9 mouse cellular contexts compared by ENCODE assay signal in genomic region chr12:113141531-113141973, GRCm38 (mm10). TPM values are rescaled to one million over a fixed set of nuclear protein-coding genes. Genes with fewer than 3 reads are reported as not detected.
A peak's percentile ranks its signal among the peaks of the same experiment; 100 is the strongest.
DNase-seq lines count a peak whose midpoint lies in the region; ATAC-seq and TF ChIP-seq lines count a peak whose summit lies in the region.
"Had no signal": no experiment of that assay in that cellular context is flagged by ENCODE, and none has a peak within 500 bp of the region (broad histone marks: within the 10 kb centered on the region; RNA-seq: fewer than 3 reads in every experiment).

No protein-coding gene starts in this region.

- peaks cover 41% of the 10 kb centered on the region for H3K79me3 ChIP-seq in C2C12 (ENCODE audit: low read depth)

- no peak for ATAC-seq in hindbrain, embryonic 15.5 days (ENCODE audit: low FRiP score, low read depth)
- ATAC-seq in liver, embryonic 13.5 days (ENCODE audit: low read depth) = no peak
- no peak for ATAC-seq in neural tube, embryonic 14.5 days (ENCODE audit: low read depth)

- peaks cover 55% of the 10 kb centered on the region for H3K79me2 ChIP-seq in C2C12 (ENCODE audit: control insufficient read depth, insufficient read depth)

- H3K27ac ChIP-seq in ES-E14 (ENCODE audit: insufficient read depth, low read depth, low read length, poor library complexity, severe bottlenecking) = no peak overlapping the region
- H3K27ac ChIP-seq in hindbrain, embryonic 15.5 days (replicated peaks) = peak overlapping the region; percentile 77
- peak overlapping the region; percentile 61 for H3K27ac ChIP-seq in liver, embryonic 13.5 days
- peak overlapping the region; percentile 64 for H3K27ac ChIP-seq in neural tube, embryonic 14.5 days (ENCODE audit: low read depth, low read length)
- H3K27ac ChIP-seq: macrophage had no signal

- DNase-seq in ES-E14 (ENCODE audit: low read depth, low spot score) = no peak
- peak; percentile 63 for DNase-seq in gastrocnemius, postnatal 10 days
- DNase-seq in liver, embryonic 13.5 days = no peak
- DNase-seq in embryo, embryonic 10.5 days (ENCODE audit: low spot score) = no peak
- DNase-seq in left cerebral cortex, adult 11 months (ENCODE audit: low spot score) = no peak

- in situ Hi-C loops in ES-E14 (cut with MboI; ENCODE audit: low sequenced_read_pairs in 2 of 2, unreplicated experiment in 2 of 2) = no loop called here

- peak overlapping the region; percentile 59 for H3ac ChIP-seq in C2C12 (ENCODE audit: control insufficient read depth, insufficient read length, low read depth)

- peaks cover 0 to 34% of the 10 kb centered on the region in 2 experiments; a peak in 3 of 4 replicates for H3K4me1 ChIP-seq in ES-E14 (ENCODE audit: control insufficient read depth in 2 of 2, insufficient read depth in 2 of 2, low read length in 2 of 2, poor library complexity in 1 of 2)
- peaks cover 53% of the 10 kb centered on the region for H3K4me1 ChIP-seq in hindbrain, embryonic 15.5 days (replicated peaks)
- H3K4me1 ChIP-seq in liver, embryonic 13.5 days (replicated peaks) = peaks cover 70% of the 10 kb centered on the region
- H3K4me1 ChIP-seq in neural tube, embryonic 14.5 days (ENCODE audit: control insufficient read depth, insufficient read depth, low read length) = peaks cover 33% of the 10 kb centered on the region

- H3K9me3 ChIP-seq in ES-E14 (ENCODE audit: control insufficient read depth, insufficient read depth, low read depth, low read length) = no peaks in the 10 kb centered on the region
- H3K9me3 ChIP-seq in hindbrain, embryonic 15.5 days = no peaks in the 10 kb centered on the region
- H3K9me3 ChIP-seq in liver, embryonic 13.5 days (replicated peaks) = no peaks in the 10 kb centered on the region
- H3K9me3 ChIP-seq in neural tube, embryonic 14.5 days (ENCODE audit: control insufficient read depth, low read length) = no peaks in the 10 kb centered on the region

- H3K4me3 ChIP-seq in C2C12 (ENCODE audit: insufficient read depth, poor library complexity, severe bottlenecking) = peak overlapping the region; percentile 97
- H3K4me3 ChIP-seq in ES-E14 (ENCODE audit: insufficient read depth in 1 of 2, low read depth in 1 of 2, low read length in 2 of 2, poor library complexity in 1 of 2, severe bottlenecking in 1 of 2) = peak overlapping the region; percentile 71 to 89
- peak overlapping the region; percentile 73 for H3K4me3 ChIP-seq in hindbrain, embryonic 15.5 days
- peak overlapping the region; percentile 66 for H3K4me3 ChIP-seq in liver, embryonic 13.5 days (replicated peaks)
- H3K4me3 ChIP-seq in neural tube, embryonic 14.5 days (ENCODE audit: low read depth, low read length) = peak overlapping the region; percentile 65

- TF ChIP-seq CTCF in C2C12 (IDR thresholded peaks at IDR 0.05; ENCODE audit: control insufficient read depth, insufficient read depth, insufficient read length) = no peak

- peaks cover 54% of the 10 kb centered on the region for H3K36me3 ChIP-seq in C2C12 (ENCODE audit: control insufficient read depth, insufficient read depth)
- peaks cover 25% of the 10 kb centered on the region for H3K36me3 ChIP-seq in ES-E14 (ENCODE audit: control insufficient read depth, insufficient read depth, low read length, poor library complexity, severe bottlenecking)
- H3K36me3 ChIP-seq in hindbrain, embryonic 15.5 days = peaks cover 29% of the 10 kb centered on the region
- H3K36me3 ChIP-seq in liver, embryonic 13.5 days = peaks cover 27% of the 10 kb centered on the region
- H3K36me3 ChIP-seq in neural tube, embryonic 14.5 days (ENCODE audit: control insufficient read depth, insufficient read depth, low read length) = peaks cover 10% of the 10 kb centered on the region

- peak overlapping the region; percentile 58 for H3K4me2 ChIP-seq in hindbrain, embryonic 15.5 days
- H3K4me2 ChIP-seq in liver, embryonic 13.5 days = peak overlapping the region; percentile 96
- H3K4me2 ChIP-seq in neural tube, embryonic 14.5 days (ENCODE audit: low read depth, low read length) = peak overlapping the region; percentile 68

- peak overlapping the region; percentile 85; the same call in 1 of the 2 replicates for H3K9ac ChIP-seq in ES-E14 (ENCODE audit: insufficient read depth, low read depth, low read length, poor library complexity, severe bottlenecking)
- peak overlapping the region; percentile 81 for H3K9ac ChIP-seq in hindbrain, embryonic 15.5 days
- H3K9ac ChIP-seq in liver, embryonic 13.5 days = peak overlapping the region; percentile 72
- H3K9ac ChIP-seq in neural tube, embryonic 14.5 days (replicated peaks; ENCODE audit: low read depth, low read length) = peak overlapping the region; percentile 68; the same call in 1 of the 2 replicates

- WGBS in hindbrain, embryonic 15.5 days = 24% methylated on average over 8 of the region's 8 CpGs
- 27% methylated on average over 8 of the region's 8 CpGs for WGBS in liver, embryonic 13.5 days (ENCODE audit: insufficient replicate concordance)
- WGBS in neural tube, embryonic 14.5 days = 24% methylated on average over 8 of the region's 8 CpGs

- H3K27me3 ChIP-seq in C2C12 (ENCODE audit: control insufficient read depth, insufficient read depth, insufficient read length) = no peaks in the 10 kb centered on the region
- H3K27me3 ChIP-seq in hindbrain, embryonic 15.5 days = no peaks in the 10 kb centered on the region
- H3K27me3 ChIP-seq in liver, embryonic 13.5 days = peaks cover 45% of the 10 kb centered on the region
- no peaks in the 10 kb centered on the region for H3K27me3 ChIP-seq in neural tube, embryonic 14.5 days (ENCODE audit: control insufficient read depth, insufficient read depth, low read length)

TF ChIP-seq in C2C12, 6 proteins besides CTCF, POLR2A, EP300 and RAD21:
- no peak for TF ChIP-seq CEBPB (IDR thresholded peaks at IDR 0.05; ENCODE audit: low read depth)
- TF ChIP-seq MYOD1 (IDR thresholded peaks at IDR 0.05; ENCODE audit: control insufficient read depth, insufficient read length, low read depth) = no peak
- TF ChIP-seq FOSL1 (IDR thresholded peaks at IDR 0.05; ENCODE audit: insufficient read depth, low read length, poor library complexity, severe bottlenecking) = no peak
- TF ChIP-seq MAX (IDR thresholded peaks at IDR 0.05) = no peak
- no peak for TF ChIP-seq MYOG (IDR thresholded peaks at IDR 0.05; ENCODE audit: control insufficient read depth, extremely low read depth, insufficient read length)
- TF ChIP-seq USF1 (IDR thresholded peaks at IDR 0.05; ENCODE audit: low read depth) = no peak

TF ChIP-seq in ES-E14, 5 proteins besides CTCF, POLR2A, EP300 and RAD21:
- TF ChIP-seq CHD2 (IDR thresholded peaks at IDR 0.05; ENCODE audit: low read depth, low read length) (no peak), ZNF384 (IDR thresholded peaks at IDR 0.05; ENCODE audit: low read depth, low read length) (no peak), HCFC1 (IDR thresholded peaks at IDR 0.05; ENCODE audit: borderline replicate concordance, insufficient read depth, low read length) (no peak), MAFK (IDR thresholded peaks at IDR 0.05; ENCODE audit: insufficient read depth, low read depth, low read length) (no peak), ZC3H11A (IDR thresholded peaks at IDR 0.05; ENCODE audit: borderline replicate concordance, low read depth, low read length) (no peak)

RNA-seq across cellular contexts. Expression of gene Crip2, which starts 1.5 kb away (rescaled TPM):
- 775 TPM for polyA plus RNA-seq in C2C12 (2012; fragmentation: generic; extraction: Trizol)
- total RNA-seq in ES-E14 (2012; rRNA removed) = 54.6 and 62.2 TPM in 2 replicates
- 100 to 1,000 TPM in 1 of 2 experiments, 10 to 100 TPM in 1; 94.0 to 102 TPM for total RNA-seq in gastrocnemius, postnatal 10 days (2021)
- polyA plus RNA-seq in hindbrain, embryonic 15.5 days (2015; fragmentation: Nextera tagmentation; extraction: Ambion mirVana) = 294 and 336 TPM in 2 replicates
- polyA plus RNA-seq in liver, embryonic 13.5 days (2015; fragmentation: Nextera tagmentation; extraction: Ambion mirVana) = 47.9 and 50.4 TPM in 2 replicates
- 239 and 300 TPM in 2 replicates for polyA plus RNA-seq in neural tube, embryonic 14.5 days (2014; fragmentation: Nextera tagmentation; extraction: Ambion mirVana)

RNA-seq across cellular contexts. Expression of gene Crip1, which starts 4.6 kb away (rescaled TPM):
- 1,644 TPM for polyA plus RNA-seq in C2C12 (2012; fragmentation: generic; extraction: Trizol)
- 173 and 210 TPM in 2 replicates for total RNA-seq in ES-E14 (2012; rRNA removed)
- 100 to 1,000 TPM; 143 to 189 TPM for total RNA-seq in gastrocnemius, postnatal 10 days (2021)
- 29.2 and 34.7 TPM in 2 replicates for polyA plus RNA-seq in hindbrain, embryonic 15.5 days (2015; fragmentation: Nextera tagmentation; extraction: Ambion mirVana)
- 84.5 and 94.1 TPM in 2 replicates for polyA plus RNA-seq in liver, embryonic 13.5 days (2015; fragmentation: Nextera tagmentation; extraction: Ambion mirVana)
- polyA plus RNA-seq in neural tube, embryonic 14.5 days (2014; fragmentation: Nextera tagmentation; extraction: Ambion mirVana) = 11.7 and 46.0 TPM in 2 replicates

RNA-seq across cellular contexts. Expression of gene Tedc1, which starts 14.7 kb away (rescaled TPM):
- polyA plus RNA-seq in C2C12 (2012; fragmentation: generic; extraction: Trizol) = 23.8 TPM
- 30.3 and 48.0 TPM in 2 replicates for total RNA-seq in ES-E14 (2012; rRNA removed)
- total RNA-seq in gastrocnemius, postnatal 10 days (2021) = 1 to 10 TPM; 2.0 to 2.5 TPM
- 18.3 and 23.6 TPM in 2 replicates for polyA plus RNA-seq in hindbrain, embryonic 15.5 days (2015; fragmentation: Nextera tagmentation; extraction: Ambion mirVana)
- 12.0 and 12.9 TPM in 2 replicates for polyA plus RNA-seq in liver, embryonic 13.5 days (2015; fragmentation: Nextera tagmentation; extraction: Ambion mirVana)
- 12.7 and 17.5 TPM in 2 replicates for polyA plus RNA-seq in neural tube, embryonic 14.5 days (2014; fragmentation: Nextera tagmentation; extraction: Ambion mirVana)

RNA-seq across cellular contexts. Expression of gene Mta1, which starts 43.5 kb away (rescaled TPM):
- polyA plus RNA-seq in C2C12 (2012; fragmentation: generic; extraction: Trizol) = 90.8 TPM
- total RNA-seq in ES-E14 (2012; rRNA removed) = 30.3 and 49.7 TPM in 2 replicates
- total RNA-seq in gastrocnemius, postnatal 10 days (2021) = 10 to 100 TPM; 46.0 to 52.0 TPM
- 16.3 and 16.6 TPM in 2 replicates for polyA plus RNA-seq in hindbrain, embryonic 15.5 days (2015; fragmentation: Nextera tagmentation; extraction: Ambion mirVana)
- polyA plus RNA-seq in liver, embryonic 13.5 days (2015; fragmentation: Nextera tagmentation; extraction: Ambion mirVana) = 4.8 and 6.1 TPM in 2 replicates
- polyA plus RNA-seq in neural tube, embryonic 14.5 days (2014; fragmentation: Nextera tagmentation; extraction: Ambion mirVana) = 19.2 and 19.6 TPM in 2 replicates

RNA-seq across cellular contexts. Expression of gene Tmem121, which starts 44.2 kb away (rescaled TPM):
- polyA plus RNA-seq in C2C12 (2012; fragmentation: generic; extraction: Trizol) = 6.3 TPM
- total RNA-seq in ES-E14 (2012; rRNA removed) = 12.5 and 20.3 TPM in 2 replicates
- total RNA-seq in gastrocnemius, postnatal 10 days (2021) = 1 to 10 TPM in 1 of 2 experiments, under 1 TPM in 1; 0.85 to 1.5 TPM
- polyA plus RNA-seq in hindbrain, embryonic 15.5 days (2015; fragmentation: Nextera tagmentation; extraction: Ambion mirVana) = 47.3 and 49.8 TPM in 2 replicates
- polyA plus RNA-seq in liver, embryonic 13.5 days (2015; fragmentation: Nextera tagmentation; extraction: Ambion mirVana) = 0.46 and 0.52 TPM in 2 replicates
- polyA plus RNA-seq in neural tube, embryonic 14.5 days (2014; fragmentation: Nextera tagmentation; extraction: Ambion mirVana) = 24.9 and 29.4 TPM in 2 replicates
- polyA plus RNA-seq: macrophage had no signal

Comparison
In these comparisons a context has a peak if more than half of its experiments do, and no peak if none do; other contexts are left out.
1. RNA of gene Crip1, which starts 4.6 kb away (polyA plus RNA-seq): 1,644 TPM in C2C12 (single experiment); 84.5 to 94.1 TPM in liver, embryonic 13.5 days, 29.2 to 34.7 TPM in hindbrain, embryonic 15.5 days and 11.7 to 46.0 TPM in neural tube, embryonic 14.5 days; every median in the first group is over 10 times any median in the second.
2. Peak in every context shown above with its lines, with median percentiles within 50 percentile points of each other: H3K4me3 ChIP-seq, H3K9ac ChIP-seq and H3K4me2 ChIP-seq.